Mouse (Mus musculus) gastrocnemius, adult 2 months (tissue): ENCODE data around the gene Slit3. TPM values are rescaled to one million over a fixed set of nuclear protein-coding genes. Genes with fewer than 3 reads are reported as not detected.

Experiments
- DNase-seq: peaks from one replicate; pipeline ENCODE4 v3.0.0; 2022
- H3K27ac ChIP-seq: fragments of 200-600 bp; 2 replicates; pipeline ENCODE4 v1.8.1; 2022; ENCODE audit warnings: mild to moderate bottlenecking
- H3K4me3 ChIP-seq: fragments of 200-600 bp; 2 replicates; pipeline ENCODE4 v1.8.1; 2022; ENCODE audit warnings: mild to moderate bottlenecking, moderate library complexity
- CTCF ChIP-seq: fragments of 200-600 bp; IDR thresholded peaks from 2 replicates; pipeline ENCODE4 v1.8.1; 2022; ENCODE audit warnings: antibody characterized with exemption, mild to moderate bottlenecking, moderate library complexity
- intact Hi-C: fragments of 180-260 bp; cut with DNase I; formaldehyde crosslinking; loops from one replicate; pipeline ENCODE4 v1.15.1; 2025
- total RNA-seq, 2 experiments: library from RNA; stranded (reverse); gene quantifications; 2 replicates each; pipeline ENCODE4 v1.2.3; 2021

The Slit3 gene
- total RNA-seq, 2 experiments from 2014 or later = 9.2 to 10.9 TPM

DNA sequence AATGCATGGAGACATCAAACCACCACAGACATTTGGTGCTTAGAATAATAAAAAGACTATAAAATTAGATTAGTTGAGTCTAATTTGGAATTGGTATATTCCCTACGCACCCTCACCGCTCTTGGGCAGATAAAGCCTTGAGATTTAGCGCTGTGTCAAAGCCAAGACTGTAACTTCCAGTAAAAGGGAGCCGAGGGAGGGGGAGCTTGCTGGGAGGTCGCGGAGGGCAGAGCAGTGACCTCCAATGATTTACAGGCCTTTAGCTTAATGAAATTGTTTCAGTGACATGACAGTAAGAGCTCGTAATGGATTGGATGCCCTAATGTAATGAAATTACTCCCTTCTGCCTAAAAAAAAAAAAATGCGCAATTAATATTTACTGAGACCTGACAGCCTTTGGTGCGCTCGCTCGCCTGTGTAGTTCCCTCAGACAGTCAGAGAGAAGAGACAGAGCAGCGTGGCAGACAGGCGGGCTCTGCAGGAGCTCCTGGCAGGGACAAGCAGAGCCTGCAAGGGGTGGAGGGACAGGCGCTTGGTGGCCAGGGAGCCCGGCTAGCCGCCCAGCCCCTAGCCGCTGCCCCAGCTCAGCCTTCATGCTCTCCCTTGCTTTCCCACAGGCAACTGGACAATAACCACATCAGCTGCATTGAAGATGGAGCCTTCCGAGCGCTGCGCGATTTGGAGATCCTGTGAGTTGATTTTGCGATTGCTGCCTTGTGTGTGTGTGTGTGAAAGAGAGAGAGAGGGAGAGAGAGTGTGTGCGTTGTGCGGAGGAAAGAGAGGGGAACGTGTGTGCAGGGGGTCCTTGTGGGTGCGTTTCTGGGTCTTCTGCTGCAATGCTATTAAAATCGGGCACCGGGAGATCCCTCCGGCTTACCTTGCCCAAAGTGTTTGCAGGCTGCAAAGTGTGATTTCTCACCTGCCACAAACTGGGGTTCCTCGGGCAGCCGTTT lies 423.4 kb downstream of the Slit3 start:
- Histone ChIP-seq H3K27ac (no peak overlapping the region), H3K4me3 (no peak overlapping the region)
- intact Hi-C loops = no loop called here
- DNase-seq = no peak
- no peak for TF ChIP-seq CTCF

DNA sequence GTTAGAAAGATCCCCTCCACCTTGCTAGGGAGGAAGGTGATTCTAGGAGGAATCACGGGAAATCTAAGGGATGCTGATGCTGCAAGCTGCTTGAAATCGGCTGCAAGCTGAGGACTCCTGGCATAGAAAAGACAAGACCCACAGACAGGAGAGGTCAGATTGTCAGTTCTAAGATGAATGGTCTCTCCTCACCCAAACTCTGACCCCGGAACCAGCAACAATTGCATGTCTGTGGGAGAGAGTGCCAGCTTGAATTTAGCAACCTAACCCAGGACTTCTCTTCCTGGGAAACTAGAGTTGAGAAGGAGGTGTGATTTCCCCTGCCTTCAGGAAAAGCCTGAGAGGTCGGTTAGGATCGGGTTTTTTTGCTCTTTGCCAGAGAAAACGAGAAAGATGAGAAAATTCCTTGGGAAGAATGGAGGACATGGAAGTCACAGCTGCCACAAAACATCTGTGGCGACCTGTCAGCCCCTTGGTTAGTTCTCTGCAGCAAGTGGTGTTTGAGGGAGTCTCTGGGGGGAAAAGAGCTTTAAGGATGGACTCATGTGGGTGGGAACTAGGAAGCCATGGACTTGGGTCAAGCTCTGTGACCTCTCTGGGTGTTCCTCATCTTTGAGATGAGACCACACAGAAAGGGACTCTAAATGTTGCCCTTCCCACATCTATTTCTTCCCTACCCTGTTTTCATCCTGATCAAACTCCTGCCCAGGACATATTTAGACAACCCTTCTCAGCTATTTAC lies 425.2 kb downstream of the Slit3 start:
- DNase-seq = no peak
- Histone ChIP-seq H3K27ac (no peak overlapping the region), H3K4me3 (no peak overlapping the region)
- no peak for TF ChIP-seq CTCF
- intact Hi-C loops = no loop called here

- Histone ChIP-seq H3K27ac (no peak overlapping the region), H3K4me3 (no peak overlapping the region)
- no peak for TF ChIP-seq CTCF
- intact Hi-C loops = no loop called here
- no peak for DNase-seq
Measured at GRCm38 (mm10) chr11:35550036-35550435, 429.0 kb downstream of the Slit3 start.

GRCm38 (mm10) chr11:35556192-35556591 lies 435.2 kb downstream of the Slit3 start:
- TF ChIP-seq CTCF = no peak
- DNase-seq = no peak
- intact Hi-C loops = no loop called here
- Histone ChIP-seq H3K4me3 (no peak overlapping the region), H3K27ac (no peak overlapping the region)

DNA sequence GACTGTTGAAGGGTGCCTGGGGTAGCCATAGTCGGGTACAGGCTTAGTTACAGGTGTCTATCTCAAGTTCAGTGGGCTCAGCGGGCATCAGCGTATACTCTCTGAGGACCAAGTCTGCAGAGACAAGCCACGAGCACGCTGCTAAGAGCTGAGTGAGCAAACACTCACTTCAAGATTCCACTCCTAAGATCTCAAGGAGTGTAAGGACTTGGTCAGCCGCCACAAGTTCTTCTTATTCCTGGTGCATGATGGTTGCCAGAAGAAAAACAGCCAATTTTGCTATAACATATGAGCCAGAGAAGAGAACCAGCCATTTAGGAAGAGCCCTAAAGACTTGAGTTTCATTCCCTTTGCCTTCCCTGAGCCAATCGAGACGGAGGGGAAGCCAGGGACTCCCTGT lies 436.5 kb downstream of the Slit3 start:
- no peak for DNase-seq
- intact Hi-C loops = no loop called here
- no peak for TF ChIP-seq CTCF
- H3K27ac ChIP-seq = no peak overlapping the region
- H3K4me3 ChIP-seq = no peak overlapping the region

DNA sequence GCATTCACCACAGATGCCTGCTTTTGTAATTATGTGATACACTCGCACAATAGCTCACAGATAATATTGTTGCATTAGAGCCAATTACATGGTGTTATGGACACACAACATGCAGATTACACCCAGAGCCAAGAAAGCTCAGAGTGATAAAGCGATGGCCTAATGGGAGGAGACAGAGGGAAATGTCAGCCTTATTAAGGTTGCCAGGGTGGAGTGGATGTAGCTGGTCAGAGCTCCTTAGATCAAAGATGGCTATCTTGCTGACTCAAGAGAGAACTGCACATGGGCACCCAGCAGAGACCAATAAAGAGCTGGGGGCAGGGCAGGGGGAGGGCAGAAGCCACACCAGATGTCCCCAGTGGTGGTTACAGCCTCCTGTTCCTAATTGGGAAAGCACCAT lies 437.3 kb downstream of the Slit3 start:
- DNase-seq = no peak
- no peak for TF ChIP-seq CTCF
- H3K4me3 ChIP-seq = no peak overlapping the region
- H3K27ac ChIP-seq = no peak overlapping the region
- intact Hi-C loops = no loop called here

DNA sequence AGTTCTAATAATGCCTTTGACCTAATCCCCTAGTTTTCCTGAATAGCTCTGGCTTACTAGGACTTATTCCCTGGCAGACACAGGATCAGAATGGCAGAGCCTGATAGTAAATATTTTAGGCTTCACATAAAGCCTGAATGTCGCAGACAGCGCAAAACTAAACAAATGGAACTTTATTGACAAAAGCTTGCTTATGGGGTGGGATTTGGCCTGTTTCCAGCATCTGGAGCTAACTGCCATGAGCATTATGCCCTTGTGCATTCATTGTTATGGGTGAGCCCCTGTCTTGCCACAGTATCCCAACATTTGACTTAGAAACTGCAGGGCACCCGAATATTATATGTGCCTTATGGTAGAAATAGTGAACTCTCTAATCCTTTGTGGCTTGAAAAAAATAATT lies 438.4 kb downstream of the Slit3 start:
- no peak for DNase-seq
- Histone ChIP-seq H3K4me3 (no peak overlapping the region), H3K27ac (no peak overlapping the region)
- intact Hi-C loops = no loop called here
- TF ChIP-seq CTCF = no peak

- Histone ChIP-seq H3K27ac (no peak overlapping the region), H3K4me3 (no peak overlapping the region)
- intact Hi-C loops = no loop called here
- TF ChIP-seq CTCF = no peak
- DNase-seq = peak; percentile 41
Measured at GRCm38 (mm10) chr11:35561760-35562159, 440.7 kb downstream of the Slit3 start.

- no peak for DNase-seq
- no peak overlapping the region for H3K27ac ChIP-seq
- TF ChIP-seq CTCF = no peak
- intact Hi-C loops = no loop called here
- H3K4me3 ChIP-seq = no peak overlapping the region
Measured at GRCm38 (mm10) chr11:35565322-35565721, 444.3 kb downstream of the Slit3 start.

DNA sequence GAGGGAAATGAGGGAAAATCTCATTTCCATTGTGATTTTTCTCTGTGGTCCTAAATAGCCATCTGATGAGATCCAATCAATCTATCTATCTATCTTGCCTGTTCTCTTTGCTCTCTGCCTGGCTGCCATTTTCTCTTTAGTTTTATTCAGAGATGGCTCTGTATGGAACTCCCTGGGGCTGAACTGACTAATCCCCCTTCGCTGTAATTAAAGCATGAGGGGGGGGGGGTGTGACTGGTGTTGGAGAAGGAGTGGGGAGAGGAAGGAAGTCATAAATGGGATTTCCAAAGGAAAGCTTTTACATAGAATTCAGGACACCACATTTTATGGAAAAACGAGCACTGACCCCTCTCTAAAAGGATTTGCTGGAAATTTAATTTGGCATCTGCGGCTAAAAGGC lies 445.7 kb downstream of the Slit3 start:
- no peak overlapping the region for H3K4me3 ChIP-seq
- no peak for TF ChIP-seq CTCF
- intact Hi-C loops = no loop called here
- no peak overlapping the region for H3K27ac ChIP-seq
- DNase-seq = no peak

DNA sequence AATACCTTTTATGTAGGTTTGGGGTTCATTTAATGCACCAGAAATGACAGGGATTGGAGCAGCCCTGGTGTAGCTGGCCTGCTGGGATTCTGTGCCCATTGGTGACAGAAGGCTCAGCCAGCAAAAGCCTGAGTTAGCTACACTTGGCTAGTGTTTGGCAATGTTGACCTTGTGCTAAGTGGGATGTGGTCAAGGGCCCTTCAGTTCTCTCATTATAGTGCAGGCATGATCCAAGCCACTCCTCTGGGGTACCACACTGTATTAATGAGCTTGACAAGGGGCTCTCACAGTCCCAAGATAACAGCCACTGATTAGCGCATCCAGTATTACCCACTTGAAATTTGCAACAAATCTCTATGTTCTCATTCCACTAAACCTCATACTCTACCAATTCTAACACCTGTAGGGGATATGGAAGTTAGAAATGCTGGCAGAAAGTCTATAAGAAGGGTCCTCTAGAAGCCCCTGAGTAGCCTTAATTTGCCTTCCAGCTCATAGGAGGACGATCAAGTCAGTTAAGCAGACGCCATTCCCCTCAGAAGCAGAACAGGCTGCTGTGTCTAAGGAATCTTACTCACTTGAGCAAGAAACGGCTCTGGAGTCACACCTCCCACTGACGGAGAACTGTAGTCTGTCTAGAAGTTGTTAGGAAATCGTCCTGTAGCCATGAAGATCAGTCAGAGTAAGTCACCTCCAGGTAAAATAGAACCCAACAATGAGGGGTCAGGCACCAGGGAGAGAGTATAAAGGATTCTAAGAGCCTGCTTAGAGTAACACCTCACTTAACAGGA lies 448.3 kb downstream of the Slit3 start:
- no peak for TF ChIP-seq CTCF
- no peak for DNase-seq
- intact Hi-C loops = no loop called here
- Histone ChIP-seq H3K27ac (no peak overlapping the region), H3K4me3 (no peak overlapping the region)

DNA sequence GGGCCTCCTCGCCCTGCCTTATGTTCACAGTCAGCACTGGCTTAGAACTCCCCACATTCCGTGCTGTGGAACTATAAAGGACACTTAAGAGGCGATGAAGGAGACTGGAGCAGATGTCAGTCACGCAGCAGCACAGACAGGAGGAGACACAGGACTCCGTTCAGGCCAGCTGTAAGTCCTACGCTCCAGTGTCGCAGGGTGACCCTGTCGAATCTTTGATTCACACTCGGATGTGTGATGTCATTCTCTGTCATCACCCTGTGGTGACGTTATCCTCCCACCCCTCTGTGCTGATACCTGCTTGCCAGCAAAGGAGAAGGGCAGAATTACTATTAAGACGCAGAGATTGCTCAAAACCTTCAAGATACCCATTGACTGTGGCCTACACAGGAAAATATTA lies 448.9 kb downstream of the Slit3 start:
- H3K27ac ChIP-seq = no peak overlapping the region
- no peak overlapping the region for H3K4me3 ChIP-seq
- DNase-seq = no peak
- intact Hi-C loops = no loop called here
- no peak for TF ChIP-seq CTCF

DNA sequence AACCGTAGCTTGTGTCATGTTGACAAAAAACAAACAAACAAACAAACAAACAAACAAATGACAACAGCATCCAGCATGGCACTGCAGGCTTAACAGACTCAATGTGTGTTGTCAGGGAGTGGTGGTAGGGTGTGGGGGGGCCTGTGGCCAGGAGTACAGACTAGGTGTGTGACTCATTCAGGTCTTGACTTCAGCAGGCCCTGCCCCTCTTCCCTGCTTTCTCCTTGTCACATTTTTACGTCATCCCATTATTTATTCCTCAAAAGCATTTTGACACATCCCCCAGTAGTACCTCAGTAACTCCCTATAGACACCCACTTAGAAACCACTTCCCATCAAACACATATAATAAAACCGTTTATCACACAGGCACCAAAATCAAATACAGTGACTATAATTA lies 450.9 kb downstream of the Slit3 start:
- no peak for TF ChIP-seq CTCF
- intact Hi-C loops = no loop called here

More for the DNA sequence above, 450.9 kb downstream of the Slit3 start:
- DNase-seq = no peak
- Histone ChIP-seq H3K27ac (no peak overlapping the region), H3K4me3 (no peak overlapping the region)
